Mouse (Mus musculus) cerebellum, adult 2 months (tissue): ENCODE results near the gene Net1.

Experiments
- CTCF ChIP-seq: fragments of 200-500 bp; IDR thresholded peaks from 2 replicates; pipeline ENCODE4 v1.5.1; 2011; ENCODE audit warnings: low read depth, mild to moderate bottlenecking, control low read depth, low read length, moderate library complexity, borderline replicate concordance; ENCODE audit not compliant: insufficient read depth
- POLR2A ChIP-seq: fragments of 200-500 bp; IDR thresholded peaks from 2 replicates; pipeline ENCODE4 v1.6.1; 2011; ENCODE audit warnings: low read length, control low read depth, borderline replicate concordance; ENCODE audit not compliant: insufficient read depth

DNA sequence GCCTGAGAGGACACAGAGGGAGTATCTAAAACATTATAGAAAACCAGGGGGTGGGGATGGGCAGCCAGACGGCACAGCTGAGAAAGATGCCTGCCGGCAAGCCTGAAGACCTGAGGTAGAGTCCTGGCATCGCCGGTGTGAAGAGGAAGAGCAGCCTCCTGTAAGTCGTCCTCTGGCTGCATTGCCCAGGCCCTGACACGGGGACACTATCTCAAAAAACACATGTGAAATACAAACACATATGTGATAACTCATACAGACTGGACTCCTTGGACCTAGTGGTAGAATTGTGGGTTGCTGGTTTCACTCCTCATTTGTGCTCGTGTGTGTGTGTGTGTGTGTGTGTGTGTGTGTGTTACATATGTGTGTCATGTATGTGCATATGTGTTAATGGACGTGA, 56.8 kb downstream of the Net1 start:
- no peak for TF ChIP-seq POLR2A
- no peak for TF ChIP-seq CTCF
